8 mouse cellular contexts compared by ENCODE assay signal in genomic region chr2:127208452-127208769, GRCm38 (mm10). TPM values are rescaled to one million over a fixed set of nuclear protein-coding genes. Genes with fewer than 3 reads are reported as not detected.
DNase-seq lines count a peak whose midpoint lies in the region; ATAC-seq and TF ChIP-seq lines count a peak whose summit lies in the region.

No protein-coding gene starts in this region.

- H3K4me2 ChIP-seq in liver, embryonic 12.5 days, result peak overlapping the region; percentile 87

- peaks cover 4% of the 10 kb centered on the region for H3K4me1 ChIP-seq in heart, adult 2 months (ENCODE audit: control insufficient read depth, insufficient read depth, low read length)
- H3K4me1 ChIP-seq in thymus, adult 2 months (replicated peaks; ENCODE audit: control insufficient read depth, insufficient read depth, low read length), result peaks cover 7% of the 10 kb centered on the region
- peaks cover 22% of the 10 kb centered on the region for H3K4me1 ChIP-seq in liver, embryonic 12.5 days

- H3K27ac ChIP-seq in heart, adult 2 months, result peak overlapping the region; percentile 87
- H3K27ac ChIP-seq in thymus, adult 2 months (ENCODE audit: control insufficient read depth, insufficient read depth, low read length), result peak overlapping the region; percentile 61
- H3K27ac ChIP-seq in liver, embryonic 12.5 days, result peak overlapping the region; percentile 84

- peak overlapping the region; percentile 86 for H3K4me3 ChIP-seq in heart, adult 2 months
- peak overlapping the region; percentile 91 for H3K4me3 ChIP-seq in thymus, adult 2 months (ENCODE audit: control insufficient read depth, insufficient read depth, low read length)
- H3K4me3 ChIP-seq in liver, embryonic 12.5 days, result peak overlapping the region; percentile 94

- DNase-seq in heart, adult 2 months, result no peak
- DNase-seq in heart, adult 8-10 months (ENCODE audit: low spot score), result no peak
- DNase-seq in thymus, adult 2 months, result no peak
- no peak for DNase-seq in thymus, adult 18-20 months
- no peak for DNase-seq in adipocyte (ENCODE audit: low spot score)
- DNase-seq in embryo, embryonic 10.5 days (ENCODE audit: low spot score), result no peak
- DNase-seq in urinary bladder, adult 18-20 months (ENCODE audit: low spot score in 2 of 2), result no peak

- TF ChIP-seq EP300 in heart, adult 2 months (IDR thresholded peaks at IDR 0.05; ENCODE audit: insufficient read depth, low read depth, low read length), result no peak

- no peaks in the 10 kb centered on the region for H3K9me3 ChIP-seq in liver, embryonic 12.5 days (replicated peaks)

- intact Hi-C loops in heart, adult 2 months (cut with DNase I), result loop anchor here (1.0 to 10.0 kb wide), 6 partner anchors 26 to 274 kb away; partner anchors contain the start of genes Ap4e1, Blvra, Ciao1 and Sppl2a

- peak overlapping the region; percentile 86 for H3K9ac ChIP-seq in heart, adult 2 months (ENCODE audit: low read depth, low read length)
- H3K9ac ChIP-seq in liver, embryonic 12.5 days, result peak overlapping the region; percentile 89

- H3K36me3 ChIP-seq in heart, adult 2 months (ENCODE audit: control insufficient read depth, insufficient read depth, low read length), result peaks cover 7% of the 10 kb centered on the region
- H3K36me3 ChIP-seq in thymus, adult 2 months (ENCODE audit: control insufficient read depth, insufficient read depth, low read length), result peaks cover 27% of the 10 kb centered on the region
- peaks cover 46% of the 10 kb centered on the region for H3K36me3 ChIP-seq in liver, embryonic 12.5 days

- WGBS in heart, adult 2 months, result under 1% methylated on average over 17 of the region's 17 CpGs
- WGBS in thymus, adult 2 months, result 1% methylated on average over 17 of the region's 17 CpGs
- WGBS in liver, embryonic 12.5 days (ENCODE audit: insufficient replicate concordance), result under 1% methylated on average over 17 of the region's 17 CpGs

- H3K27me3 ChIP-seq in heart, adult 2 months (ENCODE audit: control insufficient read depth, insufficient read depth, low read length), result no peaks in the 10 kb centered on the region
- no peaks in the 10 kb centered on the region for H3K27me3 ChIP-seq in thymus, adult 2 months (ENCODE audit: control insufficient read depth, insufficient read depth, low read length)
- H3K27me3 ChIP-seq in liver, embryonic 12.5 days (replicated peaks), result no peaks in the 10 kb centered on the region

- H3K79me2 ChIP-seq in heart, adult 2 months (replicated peaks; ENCODE audit: control insufficient read depth, insufficient read depth, low read length), result peaks cover 2% of the 10 kb centered on the region

- no peak for ATAC-seq in liver, embryonic 12.5 days

- no peak for TF ChIP-seq CTCF in heart, adult 2 months (IDR thresholded peaks at IDR 0.05)
- 0 out of 2 replicates have a peak, but pooled peaks have one; percentile 38 for TF ChIP-seq CTCF in thymus, adult 2 months (IDR thresholded peaks at IDR 0.05; ENCODE audit: borderline replicate concordance, control insufficient read depth, extremely low read depth, insufficient read depth, low read length, poor library complexity)

- no peak for TF ChIP-seq POLR2A in heart, adult 2 months (IDR thresholded peaks at IDR 0.05; ENCODE audit: insufficient read depth, low read depth, low read length)
- no peak for TF ChIP-seq POLR2A in thymus, adult 2 months (IDR thresholded peaks at IDR 0.05; ENCODE audit: control insufficient read depth, extremely low read depth, insufficient read depth, low read length, poor library complexity)

RNA-seq across cellular contexts. Expression of gene Snrnp200, which starts 0.2 kb away (rescaled TPM):
- total RNA-seq in heart, adult 2 months (2021), result 10 to 100 TPM; 59.3 to 69.5 TPM
- 34.0 and 58.7 TPM in 2 replicates for polyA plus RNA-seq in heart, adult 2 months (2012; rRNA removed)
- 10 to 100 TPM; 61.1 to 72.6 (median 67.5) TPM for total RNA-seq in heart, adult 8-10 months (2022)
- polyA plus RNA-seq in thymus, adult 2 months (2012; rRNA removed), result 92.5 and 109 TPM in 2 replicates
- 48.2 and 49.0 TPM in 2 replicates for polyA plus RNA-seq in liver, embryonic 12.5 days (2016; fragmentation: Nextera tagmentation; extraction: Ambion mirVana)

RNA-seq across cellular contexts. Expression of gene 1810024B03Rik, which starts 0.3 kb away (rescaled TPM):
- total RNA-seq in heart, adult 2 months (2021), result under 1 TPM; 0.36 to 0.60 TPM
- polyA plus RNA-seq in heart, adult 2 months (2012; rRNA removed), result 0.94 TPM in 2 replicates
- total RNA-seq in heart, adult 8-10 months (2022), result under 1 TPM in 3 of 4 experiments, not detected in 1; 0.28 to 0.38 (median 0.28) TPM
- polyA plus RNA-seq in thymus, adult 2 months (2012; rRNA removed), result 0.96 and 1.3 TPM in 2 replicates
- polyA plus RNA-seq in liver, embryonic 12.5 days (2016; fragmentation: Nextera tagmentation; extraction: Ambion mirVana), result 1.6 and 1.7 TPM in 2 replicates

RNA-seq across cellular contexts. Expression of gene Ciao1, which starts 39.2 kb away (rescaled TPM):
- total RNA-seq in heart, adult 2 months (2021), result 10 to 100 TPM; 56.3 to 60.8 TPM
- polyA plus RNA-seq in heart, adult 2 months (2012; rRNA removed), result 59.1 and 74.2 TPM in 2 replicates
- 10 to 100 TPM; 57.8 to 73.8 (median 70.6) TPM for total RNA-seq in heart, adult 8-10 months (2022)
- 95.3 and 107 TPM in 2 replicates for polyA plus RNA-seq in thymus, adult 2 months (2012; rRNA removed)
- 45.0 and 49.7 TPM in 2 replicates for polyA plus RNA-seq in liver, embryonic 12.5 days (2016; fragmentation: Nextera tagmentation; extraction: Ambion mirVana)

RNA-seq across cellular contexts. Expression of gene Tmem127, which starts 39.3 kb away (rescaled TPM):
- total RNA-seq in heart, adult 2 months (2021), result 10 to 100 TPM; 24.8 to 27.4 TPM
- 45.6 and 64.8 TPM in 2 replicates for polyA plus RNA-seq in heart, adult 2 months (2012; rRNA removed)
- total RNA-seq in heart, adult 8-10 months (2022), result 10 to 100 TPM; 23.9 to 27.7 (median 27.2) TPM
- 140 and 143 TPM in 2 replicates for polyA plus RNA-seq in thymus, adult 2 months (2012; rRNA removed)
- polyA plus RNA-seq in liver, embryonic 12.5 days (2016; fragmentation: Nextera tagmentation; extraction: Ambion mirVana), result 16.0 and 16.4 TPM in 2 replicates
